Mouse (Mus musculus) neural tube, embryonic 11.5 days (tissue): ENCODE measurements around the gene Mup16. TPM values are rescaled to one million over a fixed set of nuclear protein-coding genes. Genes with fewer than 3 reads are reported as not detected.
"Not testable (repeated sequence)": the region's sequence is repeated elsewhere in the genome, so short reads cannot be mapped to it uniquely, and the experiment has no call there.

Experiments used
- ATAC-seq: fragments of 200-750 bp; cut with Nextera tagmentation; 2 replicates; pipeline ENCODE4 v1.8.0; 2017; ENCODE audit warnings: moderate number of reproducible peaks, mild to moderate bottlenecking, moderate TSS enrichment, moderate library complexity; ENCODE audit not compliant: insufficient read depth, low FRiP score, low TSS enrichment
- DNase-seq: peaks from one replicate; pipeline ENCODE4 v3.0.0-alpha.2; 2015; ENCODE audit warnings: low spot score
- H3K27ac ChIP-seq: fragments of 300-500 bp; sonication (generic); 2 replicates; pipeline ENCODE4 v1.5.1; 2014; ENCODE audit warnings: low read depth, mild to moderate bottlenecking, low read length
- H3K27me3 ChIP-seq: fragments of 300-500 bp; sonication (generic); 2 replicates; pipeline ENCODE4 v1.6.1; 2014; ENCODE audit warnings: mild to moderate bottlenecking, low read length, mixed read lengths; ENCODE audit not compliant: control insufficient read depth, insufficient read depth
- H3K36me3 ChIP-seq: fragments of 300-500 bp; sonication (generic); 2 replicates; pipeline ENCODE4 v1.6.1; 2014; ENCODE audit warnings: mild to moderate bottlenecking, low read length, moderate library complexity, mixed read lengths; ENCODE audit not compliant: control insufficient read depth, insufficient read depth
- H3K4me1 ChIP-seq: fragments of 300-500 bp; sonication (generic); 2 replicates; pipeline ENCODE4 v1.6.1; 2014; ENCODE audit warnings: low read length, mixed read lengths; ENCODE audit not compliant: control insufficient read depth, insufficient read depth
- H3K4me2 ChIP-seq: fragments of 300-500 bp; sonication (generic); 2 replicates; pipeline ENCODE4 v1.6.1; 2014; ENCODE audit warnings: low read depth, mild to moderate bottlenecking, moderate library complexity
- H3K4me3 ChIP-seq: fragments of 300-500 bp; sonication (generic); 2 replicates; pipeline ENCODE4 v1.5.1; 2014; ENCODE audit warnings: low read depth, low read length
- H3K9ac ChIP-seq: fragments of 300-500 bp; sonication (generic); 2 replicates; pipeline ENCODE4 v1.6.1; 2014; ENCODE audit warnings: mild to moderate bottlenecking, low read length
- H3K9me3 ChIP-seq: fragments of 300-500 bp; sonication (generic); 2 replicates; pipeline ENCODE4 v1.6.1; 2016; ENCODE audit warnings: low read length; ENCODE audit not compliant: control insufficient read depth
- WGBS: fragments of 180-500 bp; shearing (Covaris S2); extraction: QIAGEN DNeasy Blood & Tissue Kit; methylation state at CpG from one replicate; pipeline ENCODE4 v1.1.7; 2014; 5-methylcytosine and 5-hydroxymethylcytosine counted together
- polyA plus RNA-seq: library from polyadenylated mRNA; unstranded; fragments of >200 nt; fragmentation: Nextera tagmentation; extraction: Ambion mirVana; gene quantifications from 2 replicates; pipeline ENCODE4 v1.2.1, GENCODE M21; 2014

Mup16 gene
- not detected in 2 replicates for polyA plus RNA-seq

DNA sequence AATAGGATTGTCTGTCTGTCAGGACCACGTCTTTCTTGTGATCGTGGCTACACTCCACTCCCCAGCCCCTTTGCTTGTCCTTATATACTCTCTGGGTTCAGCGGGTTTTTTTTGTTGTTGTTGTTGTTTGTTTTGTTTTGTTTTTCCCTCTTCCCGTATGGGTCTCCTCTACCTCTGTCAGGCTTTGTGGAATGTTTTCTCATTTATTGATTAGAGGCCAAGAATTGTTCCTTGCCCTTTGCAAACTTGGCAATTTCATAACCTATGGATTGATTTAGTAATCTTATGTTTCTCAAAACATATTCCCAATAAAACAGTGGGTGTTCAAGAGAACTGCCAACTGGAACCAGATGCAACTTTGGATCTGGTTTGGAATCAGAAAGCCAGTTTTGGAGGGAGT lies at the start of gene Mup16:
TSS of gene Mup16 (minus strand) at position 101 of the 400 bp plus-strand sequence.
- H3K4me3 ChIP-seq, ATAC-seq, H3K4me1 ChIP-seq, H3K9ac ChIP-seq, H3K27me3 ChIP-seq, H3K9me3 ChIP-seq, H3K4me2 ChIP-seq, H3K27ac ChIP-seq, DNase-seq, H3K36me3 ChIP-seq: not testable (repeated sequence)
- WGBS, result 87% methylated on average over 2 of the region's 4 CpGs

DNA sequence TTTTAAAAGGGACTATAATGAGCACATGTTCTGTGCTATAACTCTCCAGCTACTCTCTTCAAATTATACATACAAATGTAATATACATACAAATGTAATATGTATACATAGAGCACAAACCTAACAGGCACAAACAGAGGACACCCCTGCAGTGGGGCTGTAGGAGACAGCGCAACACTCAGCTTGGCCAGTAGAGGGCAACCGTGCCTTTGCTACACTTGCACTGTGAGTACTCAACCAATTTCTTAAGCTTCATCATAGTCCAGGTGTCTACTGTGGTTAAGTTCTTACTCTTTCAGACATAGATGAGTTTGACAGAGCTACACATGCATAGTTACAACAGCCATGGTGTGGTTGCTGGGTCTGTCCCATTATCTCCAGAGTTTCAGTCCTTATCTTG lies 36.6 kb upstream of the Mup16 start:
- not testable (repeated sequence) for H3K27ac ChIP-seq, ATAC-seq, H3K9me3 ChIP-seq, H3K4me1 ChIP-seq, H3K36me3 ChIP-seq, H3K9ac ChIP-seq, H3K4me3 ChIP-seq, H3K27me3 ChIP-seq, DNase-seq, H3K4me2 ChIP-seq
- WGBS, result 43% methylated on average over 2 of the region's 2 CpGs

Other genes starting within 250 kb of the Mup16 start
- 2.7 and 3.4 TPM in 2 replicates for gene Mup14, start 215.5 kb downstream of the Mup16 start, polyA plus RNA-seq
- 0.80 TPM in 1 of 2 replicates, not detected in the other for gene Mup15, start 79.8 kb downstream of the Mup16 start, polyA plus RNA-seq
- not detected in 2 replicates for gene Mup17, start 76.3 kb upstream of the Mup16 start, polyA plus RNA-seq
- gene Mup18, start 154.6 kb upstream of the Mup16 start, polyA plus RNA-seq, result not detected in 2 replicates